Mouse (Mus musculus): Measurements from ENCODE around the gene Olfr1276.

The Olfr1276 gene

GRCm38 (mm10) chr2:111254216-111254615 is at the start of gene Olfr1276:
TSS of gene Olfr1276 (plus strand) at chr2:111254516.
- DNase-seq: no peak

- no peak for DNase-seq
These were observed 24.8 kb upstream of the Olfr1276 start, which contains the start of gene 4930430A15Rik for GRCm38 (mm10) chr2:111229502-111229901. TSS of gene 4930430A15Rik (minus strand) at chr2:111229602.

GRCm38 (mm10) chr2:111235186-111235585 is 19.1 kb upstream of the Olfr1276 start, which contains the start of gene Olfr1275:
TSS of gene Olfr1275 (minus strand) at chr2:111235286.
- no peak for DNase-seq

GRCm38 (mm10) chr2:111274006-111274405 is 19.7 kb downstream of the Olfr1276 start, which contains the start of gene Olfr1277:
TSS of gene Olfr1277 (minus strand) at chr2:111274106.
- no peak for DNase-seq

- DNase-seq: no peak
These were observed 35.5 kb downstream of the Olfr1276 start, which contains the start of gene Olfr1278 for GRCm38 (mm10) chr2:111289836-111290235. TSS of gene Olfr1278 (plus strand) at chr2:111290136.

- no peak for DNase-seq
These were observed 44.2 kb downstream of the Olfr1276 start for GRCm38 (mm10) chr2:111298541-111298940.

GRCm38 (mm10) chr2:111300374-111300773 is 46.1 kb downstream of the Olfr1276 start, which contains the start of gene Olfr1279:
TSS of gene Olfr1279 (plus strand) at chr2:111300635.
- no peak for DNase-seq

All from right cerebral cortex, postnatal 14 days (tissue).